Mouse (Mus musculus) CH12.LX (cell line): ENCODE results near the gene Osbpl3. TPM values are rescaled to one million over a fixed set of nuclear protein-coding genes. Genes with fewer than 3 reads are reported as not detected.
A peak's percentile ranks its signal among the peaks of the same experiment; 100 is the strongest.

ENCODE experiments used
- DNase-seq: peaks from one replicate; pipeline ENCODE4 v3.0.0-alpha.2; 2013; ENCODE audit errors: extremely low read depth
- H3K27ac ChIP-seq: 2 replicates; pipeline ENCODE4 v1.5.1; 2012; ENCODE audit warnings: low read depth, mild to moderate bottlenecking, control low read depth, moderate library complexity; ENCODE audit not compliant: insufficient read depth
- H3K27me3 ChIP-seq: replicated peaks from 2 replicates; pipeline ENCODE3; 2012; ENCODE audit warnings: inconsistent platforms
- H3K36me3 ChIP-seq, 2 experiments: replicated peaks in 1 of 2; 2 replicates each; pipeline versions ENCODE3 to v1.6.1; 2012; ENCODE audit warnings: inconsistent platforms in 1 of 2, low read length in 1 of 2, mild to moderate bottlenecking in 1 of 2, mixed read lengths in 1 of 2, moderate library complexity in 1 of 2; ENCODE audit not compliant: control insufficient read depth in 1 of 2, insufficient read depth in 1 of 2
- H3K4me1 ChIP-seq, 2 experiments: 2 replicates each; pipeline ENCODE4 v1.6.1; 2012; ENCODE audit warnings: inconsistent platforms in 1 of 2, moderate library complexity in 1 of 2; ENCODE audit not compliant: insufficient read depth in 2 of 2, control insufficient read depth in 1 of 2
- H3K4me2 ChIP-seq: 2 replicates; pipeline ENCODE4 v1.6.1; 2012; ENCODE audit warnings: low read depth, mild to moderate bottlenecking, control low read depth; ENCODE audit not compliant: poor library complexity, insufficient read depth, severe bottlenecking
- H3K4me3 ChIP-seq, 3 experiments: fragments of 150-350 bp in 1 of 3; sonication (generic) in 1 of 3; replicated peaks in 1 of 3; 2 replicates each; pipeline versions ENCODE3 to v1.5.1; 2011 to 2012; ENCODE audit warnings: low read depth in 2 of 3, low read length in 2 of 3, mild to moderate bottlenecking in 2 of 3, moderate library complexity in 2 of 3, control low read depth in 1 of 3, improper control_type of control experiment in 1 of 3, inconsistent platforms in 1 of 3, mixed read lengths in 1 of 3; ENCODE audit not compliant: poor library complexity in 1 of 3
- H3K79me2 ChIP-seq: replicated peaks from 2 replicates; pipeline ENCODE4 v1.6.1; 2012; ENCODE audit warnings: mild to moderate bottlenecking, moderate library complexity; ENCODE audit not compliant: control insufficient read depth, poor library complexity, insufficient read depth, severe bottlenecking; ENCODE audit errors: extremely low read depth
- H3K9ac ChIP-seq: 2 replicates; pipeline ENCODE4 v1.6.1; 2012; ENCODE audit warnings: low read depth, mild to moderate bottlenecking, control low read depth, moderate library complexity; ENCODE audit not compliant: insufficient read depth
- H3K9me3 ChIP-seq: replicated peaks from 2 replicates; pipeline ENCODE3; 2012; ENCODE audit warnings: low read length, inconsistent platforms, mixed read lengths
- CHD1 ChIP-seq: IDR thresholded peaks from 2 replicates; pipeline ENCODE4 v1.6.1; 2012; ENCODE audit warnings: low read depth, low read length, improper control_type of control experiment, inconsistent platforms
- ELF1 ChIP-seq: IDR thresholded peaks from 2 replicates; pipeline ENCODE4 v1.6.1; 2014; ENCODE audit warnings: low read depth, mild to moderate bottlenecking, inconsistent platforms, low read length, improper control_type of control experiment
- EP300 ChIP-seq: IDR thresholded peaks from 2 replicates; pipeline ENCODE4 v1.6.1; 2011; ENCODE audit warnings: low read length, improper control_type of control experiment
- ETS1 ChIP-seq: conservative IDR thresholded peaks from 2 replicates; pipeline ENCODE4 v1.6.1; 2012; ENCODE audit warnings: low read depth, mild to moderate bottlenecking, inconsistent platforms, low read length, improper control_type of control experiment, moderate library complexity
- GABPA ChIP-seq: IDR thresholded peaks from 2 replicates; pipeline ENCODE4 v1.6.1; 2012; ENCODE audit warnings: low read depth, low read length, improper control_type of control experiment, inconsistent platforms; ENCODE audit not compliant: insufficient replicate concordance
- HCFC1 ChIP-seq: IDR thresholded peaks from 2 replicates; pipeline ENCODE4 v1.6.1; 2012; ENCODE audit warnings: low read depth, mild to moderate bottlenecking, inconsistent platforms, low read length, improper control_type of control experiment
- JUND ChIP-seq: conservative IDR thresholded peaks from 2 replicates; pipeline ENCODE4 v1.6.1; 2011; ENCODE audit warnings: low read depth, low read length, improper control_type of control experiment
- KAT2A ChIP-seq: IDR thresholded peaks from 2 replicates; pipeline ENCODE4 v1.6.1; 2012; ENCODE audit warnings: low read length, improper control_type of control experiment, inconsistent platforms; ENCODE audit not compliant: insufficient replicate concordance
- MAFK ChIP-seq: IDR thresholded peaks from 2 replicates; pipeline ENCODE4 v1.6.1; 2011; ENCODE audit warnings: low read length, improper control_type of control experiment; ENCODE audit not compliant: insufficient replicate concordance
- MAX ChIP-seq: IDR thresholded peaks from 2 replicates; pipeline ENCODE4 v1.6.1; 2011; ENCODE audit warnings: low read length, improper control_type of control experiment
- MAZ ChIP-seq: IDR thresholded peaks from 2 replicates; pipeline ENCODE4 v1.6.1; 2012; ENCODE audit warnings: low read depth, mild to moderate bottlenecking, inconsistent platforms, low read length, improper control_type of control experiment, moderate library complexity
- MXI1 ChIP-seq: IDR thresholded peaks from 2 replicates; pipeline ENCODE4 v1.6.1; 2011; ENCODE audit warnings: mild to moderate bottlenecking, low read depth, low read length, improper control_type of control experiment
- MYC ChIP-seq: IDR thresholded peaks from 2 replicates; pipeline ENCODE4 v1.6.1; 2011; ENCODE audit warnings: low read depth, mild to moderate bottlenecking, improper control_type of control experiment, low read length
- NELFE ChIP-seq: IDR thresholded peaks from 2 replicates; pipeline ENCODE4 v1.6.1; 2011; ENCODE audit warnings: low read depth, low read length, improper control_type of control experiment
- NRF1 ChIP-seq: IDR thresholded peaks from 2 replicates; pipeline ENCODE4 v1.6.1; 2014; ENCODE audit warnings: low read depth, mild to moderate bottlenecking, inconsistent platforms, low read length, improper control_type of control experiment, moderate library complexity
- PAX5 ChIP-seq: IDR thresholded peaks from 2 replicates; pipeline ENCODE4 v1.6.1; 2012; ENCODE audit warnings: low read length, inconsistent platforms, mixed read lengths
- POLR2A ChIP-seq: IDR thresholded peaks from 2 replicates; pipeline ENCODE4 v1.6.1; 2011; ENCODE audit warnings: low read depth, mild to moderate bottlenecking, improper control_type of control experiment, low read length
- POLR2AphosphoS2 ChIP-seq: IDR thresholded peaks from 2 replicates; pipeline ENCODE4 v1.6.1; 2011; ENCODE audit warnings: low read depth, low read length, improper control_type of control experiment
- RAD21 ChIP-seq: IDR thresholded peaks from 2 replicates; pipeline ENCODE4 v1.6.1; 2011; ENCODE audit warnings: low read depth, mild to moderate bottlenecking, low read length, improper control_type of control experiment, moderate library complexity
- RCOR1 ChIP-seq: conservative IDR thresholded peaks from 2 replicates; pipeline ENCODE4 v1.6.1; 2012; ENCODE audit warnings: low read depth, mild to moderate bottlenecking, inconsistent platforms, low read length, improper control_type of control experiment
- TBP ChIP-seq: conservative IDR thresholded peaks from 2 replicates; pipeline ENCODE4 v1.6.1; 2011; ENCODE audit warnings: low read depth, low read length, improper control_type of control experiment
- TCF12 ChIP-seq: IDR thresholded peaks from 2 replicates; pipeline ENCODE4 v1.6.1; 2014; ENCODE audit warnings: low read depth, mild to moderate bottlenecking, inconsistent platforms, low read length, improper control_type of control experiment
- UBTF ChIP-seq: IDR thresholded peaks from 2 replicates; pipeline ENCODE4 v1.6.1; 2012; ENCODE audit warnings: low read depth, mild to moderate bottlenecking, inconsistent platforms, low read length, improper control_type of control experiment, moderate library complexity
- USF1 ChIP-seq: IDR thresholded peaks from 2 replicates; pipeline ENCODE4 v1.6.1; 2014; ENCODE audit warnings: low read depth, mild to moderate bottlenecking, inconsistent platforms, low read length, improper control_type of control experiment
- USF2 ChIP-seq: conservative IDR thresholded peaks from 2 replicates; pipeline ENCODE4 v1.6.1; 2011; ENCODE audit warnings: low read depth, low read length, improper control_type of control experiment
- ZMIZ1 ChIP-seq: IDR thresholded peaks from 2 replicates; pipeline ENCODE4 v1.6.1; 2012; ENCODE audit warnings: low read depth, mild to moderate bottlenecking, inconsistent platforms, low read length, improper control_type of control experiment
- ZNF384 ChIP-seq: IDR thresholded peaks from 2 replicates; pipeline ENCODE4 v1.6.1; 2012; ENCODE audit warnings: low read depth, low read length, improper control_type of control experiment, inconsistent platforms
- dilution Hi-C: fragments of 300-500 bp; cut with MboI; formaldehyde crosslinking; loops from 2 replicates; pipeline ENCODE4 v1.14.3; 2020; ENCODE audit warnings: low sequenced_read_pairs; ENCODE audit not compliant: extremely low pct_unique_long_range_greater_than_20kb, extremely low pct_ligation_motif_present
- in situ Hi-C: fragments of 300-500 bp; cut with MboI; formaldehyde crosslinking; loops from 3 replicates; pipeline ENCODE4 v1.14.3; 2019; ENCODE audit warnings: low sequenced_read_pairs, low pct_ligation_motif_present, low pct_unique_long_range_greater_than_20kb, mixed read lengths
- polyA plus RNA-seq: library from polyadenylated mRNA; unstranded; fragments of >175 nt; gene quantifications from 2 replicates; pipeline ENCODE4 v1.2.1, GENCODE M21; 2012; ENCODE audit warnings: low read depth; ENCODE audit not compliant: insufficient read length
- total RNA-seq, 2 experiments: library from RNA; depleted of rRNA; stranded (reverse); fragments of 300-350 nt in 1 of 2; fragments of >200 nt in 1 of 2; gene quantifications; 2 replicates each; pipeline ENCODE4 v1.2.3; 2012 to 2014

Osbpl3 gene
- total and polyA plus RNA-seq, 3 experiments = 2.2 to 8.1 (median 3.5) TPM

- no peaks in the 10 kb centered on the region for H3K79me2 ChIP-seq
- H3K27ac ChIP-seq = no peak overlapping the region
- dilution Hi-C loops (no loop called here), in situ Hi-C loops (no loop called here)
- peaks cover 32% of the 10 kb centered on the region for H3K27me3 ChIP-seq
- H3K9ac ChIP-seq = no peak overlapping the region
- no peak for DNase-seq
- no peak for TF ChIP-seq RAD21
- no peak for TF ChIP-seq ETS1
- TF ChIP-seq POLR2AphosphoS2 = no peak
- TF ChIP-seq MYC = no peak
- TF ChIP-seq HCFC1 = no peak
- TF ChIP-seq USF1 = no peak
- no peak for TF ChIP-seq USF2
- no peak for TF ChIP-seq MAFK
- no peak for TF ChIP-seq ELF1
- TF ChIP-seq ZNF384 = no peak
- no peak for TF ChIP-seq NRF1
- TF ChIP-seq GABPA = no peak
- no peak for TF ChIP-seq KAT2A
- TF ChIP-seq TBP = no peak
- TF ChIP-seq TCF12 = no peak
- no peak for TF ChIP-seq MXI1
- TF ChIP-seq POLR2A = no peak
- H3K36me3 ChIP-seq = no peaks in the 10 kb centered on the region
- H3K9me3 ChIP-seq = peaks cover 3% of the 10 kb centered on the region
- H3K4me2 ChIP-seq = peak overlapping the region; percentile 32; the same call in 1 of the 2 replicates
- peaks cover 16 to 22% of the 10 kb centered on the region in 2 experiments for H3K4me1 ChIP-seq
- peak overlapping the region in 2 of 3 experiments; percentile 9 to 56 for H3K4me3 ChIP-seq
These were observed 705 bp upstream of the Osbpl3 start for GRCm38 (mm10) chr6:50456706-50457105.

- Histone ChIP-seq H3K79me2 (no peaks in the 10 kb centered on the region), H3K9ac (no peak overlapping the region; the same call in 1 of the 2 replicates), H3K27me3 (peaks cover 26% of the 10 kb centered on the region), H3K4me1 (peaks cover 17 to 22% of the 10 kb centered on the region in 2 experiments), H3K4me3 (peak overlapping the region; percentile 56 to 58 (median 58)), H3K9me3 (no peaks in the 10 kb centered on the region), H3K36me3 (no peaks in the 10 kb centered on the region), H3K4me2 (peak overlapping the region; percentile 32), H3K27ac (no peak overlapping the region)
- no peak for DNase-seq
- in situ Hi-C loops = no loop called here
- no peak for TF ChIP-seq PAX5
- no peak for TF ChIP-seq NELFE
- TF ChIP-seq MAFK = no peak
- TF ChIP-seq ZMIZ1 = no peak
- no peak for TF ChIP-seq MAX
- TF ChIP-seq USF1 = no peak
- no peak for TF ChIP-seq JUND
- TF ChIP-seq EP300 = no peak
- no peak for TF ChIP-seq KAT2A
- TF ChIP-seq CHD1 = no peak
- no peak; the same call in 1 of the 2 replicates for TF ChIP-seq UBTF
- no peak for TF ChIP-seq MAZ
- no peak for TF ChIP-seq RCOR1
- no peak for TF ChIP-seq NRF1
- dilution Hi-C loops = no loop called here
These were observed 736 bp downstream of the Osbpl3 start for GRCm38 (mm10) chr6:50455102-50455828.
